Mouse (Mus musculus) MEL (cell line): Measurements from ENCODE around the gene Dcbld1. TPM values are rescaled to one million over a fixed set of nuclear protein-coding genes. Genes with fewer than 3 reads are reported as not detected.

Source experiments
- DNase-seq: peaks from one replicate; pipeline ENCODE4 v3.0.0; 2011; ENCODE audit warnings: low read depth, low spot score
- H3K27ac ChIP-seq: 2 replicates; pipeline ENCODE4 v1.5.1; 2012; ENCODE audit warnings: low read depth, mild to moderate bottlenecking, control low read depth, low read length, moderate library complexity; ENCODE audit not compliant: control insufficient read depth
- H3K27me3 ChIP-seq, 2 experiments: fragments of 150-350 bp in 1 of 2; sonication (generic) in 1 of 2; 2 replicates each; pipeline ENCODE4 v1.6.1; 2012; ENCODE audit warnings: low read length in 2 of 2, mild to moderate bottlenecking in 2 of 2, improper control_type of control experiment in 1 of 2, moderate library complexity in 1 of 2; ENCODE audit not compliant: insufficient read depth in 2 of 2, control insufficient read depth in 1 of 2
- H3K36me3 ChIP-seq, 2 experiments: 2 replicates each; pipeline ENCODE4 v1.6.1; 2012 to 2014; ENCODE audit warnings: low read length in 2 of 2, improper control_type of control experiment in 1 of 2, inconsistent platforms in 1 of 2, mild to moderate bottlenecking in 1 of 2; ENCODE audit not compliant: insufficient read depth in 2 of 2, control insufficient read depth in 1 of 2
- H3K4me1 ChIP-seq, 2 experiments: fragments of 150-350 bp in 1 of 2; sonication (generic) in 1 of 2; 2 replicates each; pipeline ENCODE4 v1.6.1; 2012; ENCODE audit warnings: low read length in 2 of 2, improper control_type of control experiment in 1 of 2, mild to moderate bottlenecking in 1 of 2; ENCODE audit not compliant: insufficient read depth in 2 of 2, control insufficient read depth in 1 of 2
- H3K4me3 ChIP-seq, 2 experiments: fragments of 150-350 bp in 1 of 2; sonication (generic) in 1 of 2; 2 replicates each; pipeline ENCODE4 v1.5.1; 2012; ENCODE audit warnings: low read depth in 2 of 2, low read length in 2 of 2, mild to moderate bottlenecking in 2 of 2, moderate library complexity in 2 of 2, control low read depth in 1 of 2, improper control_type of control experiment in 1 of 2; ENCODE audit not compliant: control insufficient read depth in 1 of 2, insufficient read depth in 1 of 2
- H3K79me2 ChIP-seq: 2 replicates; pipeline ENCODE4 v1.6.1; 2012; ENCODE audit warnings: mild to moderate bottlenecking, low read length, moderate library complexity; ENCODE audit not compliant: control insufficient read depth, poor library complexity, insufficient read depth
- H3K9ac ChIP-seq: 2 replicates; pipeline ENCODE4 v1.6.1; 2012; ENCODE audit warnings: low read depth, mild to moderate bottlenecking, control low read depth, low read length, moderate library complexity; ENCODE audit not compliant: control insufficient read depth, poor library complexity, severe bottlenecking
- H3K9me3 ChIP-seq: fragments of 150-350 bp; sonication (generic); replicated peaks from 2 replicates; pipeline ENCODE4 v1.6.1; 2012; ENCODE audit warnings: mild to moderate bottlenecking, low read length, improper control_type of control experiment, moderate library complexity; ENCODE audit not compliant: insufficient read depth
- BHLHE40 ChIP-seq: IDR thresholded peaks from 2 replicates; pipeline ENCODE4 v1.6.1; 2012; ENCODE audit warnings: low read depth, mild to moderate bottlenecking, inconsistent platforms, low read length, improper control_type of control experiment, borderline replicate concordance
- CTCF ChIP-seq, 3 experiments: IDR thresholded peaks in 2 of 3; conservative IDR thresholded peaks in 1 of 3; 2 replicates each; pipeline ENCODE4 v1.5.1; 2011 to 2012; ENCODE audit warnings: low read length in 3 of 3, low read depth in 2 of 3, mild to moderate bottlenecking in 2 of 3, improper control_type of control experiment in 1 of 3, inconsistent platforms in 1 of 3, mixed read lengths in 1 of 3, moderate library complexity in 1 of 3; ENCODE audit not compliant: control insufficient read depth in 1 of 3, insufficient read depth in 1 of 3, poor library complexity in 1 of 3, severe bottlenecking in 1 of 3
- E2F4 ChIP-seq: IDR thresholded peaks from 2 replicates; pipeline ENCODE4 v1.6.1; 2011; ENCODE audit warnings: low read depth, low read length, improper control_type of control experiment, borderline replicate concordance
- ETS1 ChIP-seq: IDR thresholded peaks from 2 replicates; pipeline ENCODE4 v1.6.1; 2012; ENCODE audit warnings: low read depth, mild to moderate bottlenecking, inconsistent platforms, low read length, improper control_type of control experiment, moderate library complexity
- GABPA ChIP-seq: IDR thresholded peaks from 2 replicates; pipeline ENCODE4 v1.6.1; 2012; ENCODE audit warnings: low read depth, mild to moderate bottlenecking, inconsistent platforms, low read length, improper control_type of control experiment, moderate library complexity
- JUND ChIP-seq: IDR thresholded peaks from 2 replicates; pipeline ENCODE4 v1.6.1; 2011; ENCODE audit warnings: low read depth, mild to moderate bottlenecking, improper control_type of control experiment, low read length
- KAT2A ChIP-seq: conservative IDR thresholded peaks from 2 replicates; pipeline ENCODE4 v1.6.1; 2012; ENCODE audit warnings: low read depth, low read length, improper control_type of control experiment, inconsistent platforms
- MAFK ChIP-seq: IDR thresholded peaks from 2 replicates; pipeline ENCODE4 v1.6.1; 2011; ENCODE audit warnings: low read depth, mild to moderate bottlenecking, low read length, improper control_type of control experiment, borderline replicate concordance
- MAX ChIP-seq: IDR thresholded peaks from 2 replicates; pipeline ENCODE4 v1.6.1; 2011; ENCODE audit warnings: low read length, improper control_type of control experiment
- MAZ ChIP-seq: IDR thresholded peaks from 2 replicates; pipeline ENCODE4 v1.6.1; 2012; ENCODE audit warnings: low read depth, mild to moderate bottlenecking, inconsistent platforms, low read length, improper control_type of control experiment
- MEF2A ChIP-seq: IDR thresholded peaks from 2 replicates; pipeline ENCODE4 v1.6.1; 2014; ENCODE audit warnings: low read depth, mild to moderate bottlenecking, inconsistent platforms, low read length, improper control_type of control experiment; ENCODE audit not compliant: poor library complexity, insufficient replicate concordance, severe bottlenecking; ENCODE audit errors: extremely low read depth
- MXI1 ChIP-seq: IDR thresholded peaks from 2 replicates; pipeline ENCODE4 v1.6.1; 2011; ENCODE audit warnings: mild to moderate bottlenecking, low read depth, low read length, improper control_type of control experiment
- MYB ChIP-seq: IDR thresholded peaks from 2 replicates; pipeline ENCODE4 v1.6.1; 2011; ENCODE audit warnings: mild to moderate bottlenecking, low read depth, low read length, improper control_type of control experiment
- MYC ChIP-seq: IDR thresholded peaks from 2 replicates; pipeline ENCODE4 v1.6.1; 2011; ENCODE audit warnings: low read depth, mild to moderate bottlenecking, low read length, improper control_type of control experiment, moderate library complexity
- NRF1 ChIP-seq: IDR thresholded peaks from 2 replicates; pipeline ENCODE4 v1.6.1; 2014; ENCODE audit warnings: low read depth, mild to moderate bottlenecking, inconsistent platforms, low read length, improper control_type of control experiment, moderate library complexity; ENCODE audit not compliant: poor library complexity, insufficient read depth, severe bottlenecking
- POLR2AphosphoS2 ChIP-seq: IDR thresholded peaks from 2 replicates; pipeline ENCODE4 v1.6.1; 2011; ENCODE audit warnings: low read length, improper control_type of control experiment
- POLR2AphosphoS5 ChIP-seq: IDR thresholded peaks from 2 replicates; pipeline ENCODE4 v1.6.1; 2012; ENCODE audit warnings: low read depth, borderline replicate concordance, mild to moderate bottlenecking, inconsistent platforms, low read length, moderate library complexity, mixed read lengths
- RAD21 ChIP-seq: IDR thresholded peaks from 2 replicates; pipeline ENCODE4 v1.6.1; 2011; ENCODE audit warnings: mild to moderate bottlenecking, low read depth, low read length, improper control_type of control experiment
- RCOR1 ChIP-seq: IDR thresholded peaks from 2 replicates; pipeline ENCODE4 v1.6.1; 2012; ENCODE audit warnings: low read depth, mild to moderate bottlenecking, inconsistent platforms, low read length, improper control_type of control experiment
- SIN3A ChIP-seq: IDR thresholded peaks from 2 replicates; pipeline ENCODE4 v1.6.1; 2012; ENCODE audit warnings: low read length, improper control_type of control experiment, inconsistent platforms
- SMC3 ChIP-seq: IDR thresholded peaks from 2 replicates; pipeline ENCODE4 v1.6.1; 2011; ENCODE audit warnings: low read depth, low read length, improper control_type of control experiment
- TBP ChIP-seq: IDR thresholded peaks from 2 replicates; pipeline ENCODE4 v1.8.0; 2011; ENCODE audit warnings: low read depth, low read length, improper control_type of control experiment
- TCF12 ChIP-seq: IDR thresholded peaks from 2 replicates; pipeline ENCODE4 v1.6.1; 2014; ENCODE audit warnings: low read depth, mild to moderate bottlenecking, inconsistent platforms, low read length, improper control_type of control experiment, moderate library complexity
- UBTF ChIP-seq: IDR thresholded peaks from 2 replicates; pipeline ENCODE4 v1.6.1; 2012; ENCODE audit warnings: low read depth, mild to moderate bottlenecking, inconsistent platforms, low read length, improper control_type of control experiment, moderate library complexity, borderline replicate concordance; ENCODE audit not compliant: insufficient read depth
- USF1 ChIP-seq: IDR thresholded peaks from 2 replicates; pipeline ENCODE4 v1.6.1; 2014; ENCODE audit warnings: low read depth, mild to moderate bottlenecking, inconsistent platforms, low read length, improper control_type of control experiment, moderate library complexity
- ZKSCAN1 ChIP-seq: IDR thresholded peaks from 2 replicates; pipeline ENCODE4 v1.6.1; 2012; ENCODE audit warnings: low read depth, mild to moderate bottlenecking, inconsistent platforms, low read length, improper control_type of control experiment, moderate library complexity
- ZMIZ1 ChIP-seq: IDR thresholded peaks from 2 replicates; pipeline ENCODE4 v1.6.1; 2012; ENCODE audit warnings: low read depth, mild to moderate bottlenecking, inconsistent platforms, low read length, improper control_type of control experiment, moderate library complexity
- polyA plus RNA-seq, 2 experiments: library from polyadenylated mRNA; stranded (reverse) in 1 of 2; unstranded in 1 of 2; fragments of >175 nt in 1 of 2; fragments of >200 nt in 1 of 2; gene quantifications; 2 replicates each; pipeline versions ENCODE4 v1.2.1 to v1.2.4; 2012; ENCODE audit warnings: low replicate concordance in 2 of 2, low read depth in 1 of 2; ENCODE audit not compliant: insufficient read length in 2 of 2, insufficient read depth in 1 of 2, missing spikeins in 1 of 2
- total RNA-seq: library from RNA; depleted of rRNA; stranded (reverse); fragments of 300-350 nt; gene quantifications from 2 replicates; pipeline ENCODE4 v1.2.3, GENCODE M21; 2012

The Dcbld1 gene
- total and polyA plus RNA-seq, 3 experiments: 4.0 to 7.1 TPM; not detected in 1

DNA sequence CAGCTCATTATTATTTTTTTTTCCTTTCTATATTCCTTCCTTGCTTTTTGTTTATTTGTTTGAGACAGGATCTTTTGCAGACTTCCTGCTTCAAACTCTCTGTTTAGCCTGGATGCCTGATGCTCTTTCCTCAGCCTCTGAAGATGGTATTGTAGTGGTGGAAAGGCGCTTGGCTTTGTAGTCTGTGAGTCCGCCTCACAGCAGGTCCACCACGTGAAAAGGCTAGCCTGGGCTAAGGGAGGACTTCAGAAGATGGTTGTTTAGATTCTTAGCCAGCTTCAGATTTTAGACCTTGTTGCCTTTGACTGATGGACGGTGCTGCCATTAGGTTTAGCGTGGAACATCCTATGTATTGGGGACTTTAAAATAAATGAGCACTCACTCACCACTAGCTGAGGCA, 2.0 kb downstream of the Dcbld1 start:
- Histone ChIP-seq H3K27me3 (no peaks in the 10 kb centered on the region), H3K9me3 (no peaks in the 10 kb centered on the region), H3K36me3 (no peaks in the 10 kb centered on the region), H3K9ac (no peak overlapping the region), H3K79me2 (peaks cover 7% of the 10 kb centered on the region; the same call in 1 of the 2 replicates), H3K4me1 (peaks cover 0 to 5% of the 10 kb centered on the region in 2 experiments; a peak in 2 of 4 replicates), H3K4me3 (no peak overlapping the region), H3K27ac (no peak overlapping the region)
- DNase-seq: no peak
- TF ChIP-seq POLR2AphosphoS5 (no peak), JUND (no peak), POLR2AphosphoS2 (no peak), MYB (no peak), RAD21 (no peak), UBTF (no peak), MYC (no peak), MEF2A (no peak), RCOR1 (no peak), CTCF (IDR thresholded peaks at IDR 0.05 in 2 of 3, conservative IDR thresholded peaks at IDR 0.05 in 1 of 3; ENCODE audit: control insufficient read depth in 1 of 3, insufficient read depth in 1 of 3, low read depth in 2 of 3, low read length in 3 of 3, poor library complexity in 1 of 3, severe bottlenecking in 1 of 3) (no peak), BHLHE40 (no peak), NRF1 (no peak), KAT2A (no peak)

DNA sequence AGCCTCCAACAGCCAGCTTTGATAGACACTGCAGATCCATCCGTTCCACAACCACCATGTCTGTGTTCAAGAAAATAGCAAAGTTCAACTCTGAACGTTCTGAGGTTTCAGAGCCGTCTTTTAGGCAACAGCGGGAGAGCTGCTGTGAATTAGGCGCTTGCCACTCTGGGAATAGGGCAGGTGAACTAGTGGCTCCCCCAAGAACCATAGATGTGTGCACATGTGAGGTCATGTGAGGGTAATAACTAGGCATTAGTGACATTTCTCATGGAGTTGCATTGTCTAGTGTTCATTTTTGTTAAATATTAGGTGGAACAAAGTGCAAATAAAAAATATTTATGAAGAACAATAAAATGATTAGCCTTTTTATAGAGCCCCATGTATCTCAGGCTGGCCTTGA, 8.6 kb downstream of the Dcbld1 start:
- Histone ChIP-seq H3K27ac (no peak overlapping the region), H3K36me3 (no peaks in the 10 kb centered on the region), H3K27me3 (no peaks in the 10 kb centered on the region), H3K9ac (no peak overlapping the region), H3K4me3 (no peak overlapping the region), H3K79me2 (no peaks in the 10 kb centered on the region; the same call in 1 of the 2 replicates), H3K9me3 (no peaks in the 10 kb centered on the region), H3K4me1 (no peaks in the 10 kb centered on the region; a peak in 1 of 4 replicates)
- DNase-seq: no peak
- TF ChIP-seq TCF12: no peak
- TF ChIP-seq E2F4: no peak
- no peak for TF ChIP-seq ETS1
- TF ChIP-seq SMC3: no peak
- TF ChIP-seq MXI1: no peak
- TF ChIP-seq UBTF: no peak
- TF ChIP-seq MAZ: no peak
- TF ChIP-seq MAFK: no peak
- no peak for TF ChIP-seq GABPA
- no peak for TF ChIP-seq SIN3A
- TF ChIP-seq USF1: no peak
- TF ChIP-seq ZKSCAN1: no peak
- TF ChIP-seq MAX: no peak
- no peak for TF ChIP-seq ZMIZ1
- no peak for TF ChIP-seq TBP
